Mouse (Mus musculus) midbrain, embryonic 11.5 days (tissue): ENCODE data around the gene Ctnna2. TPM values are rescaled to one million over a fixed set of nuclear protein-coding genes. Genes with fewer than 3 reads are reported as not detected.

Experiments
- ATAC-seq: fragments of 200-750 bp; cut with Nextera tagmentation; 2 replicates; pipeline ENCODE4 v1.8.0; 2017; ENCODE audit warnings: moderate TSS enrichment, moderate library complexity; ENCODE audit not compliant: low FRiP score
- DNase-seq: peaks from one replicate; pipeline ENCODE4 v3.0.0; 2015; ENCODE audit warnings: low spot score; ENCODE audit errors: missing footprints
- H3K27ac ChIP-seq: fragments of 300-500 bp; sonication (generic); 2 replicates; pipeline ENCODE4 v1.5.1; 2014; ENCODE audit warnings: low read depth, low read length
- H3K27me3 ChIP-seq: fragments of 300-500 bp; sonication (generic); 2 replicates; pipeline ENCODE4 v1.6.1; 2014; ENCODE audit warnings: mild to moderate bottlenecking, low read length, moderate library complexity, mixed read lengths; ENCODE audit not compliant: control insufficient read depth, insufficient read depth
- H3K36me3 ChIP-seq: fragments of 300-500 bp; sonication (generic); 2 replicates; pipeline ENCODE4 v1.6.1; 2014; ENCODE audit warnings: mild to moderate bottlenecking, low read length, moderate library complexity, mixed read lengths; ENCODE audit not compliant: control insufficient read depth, insufficient read depth
- H3K4me1 ChIP-seq: fragments of 300-500 bp; sonication (generic); 2 replicates; pipeline ENCODE4 v1.6.1; 2014; ENCODE audit warnings: low read length; ENCODE audit not compliant: control insufficient read depth, insufficient read depth
- H3K4me2 ChIP-seq: fragments of 300-500 bp; sonication (generic); 2 replicates; pipeline ENCODE4 v1.6.1; 2014; ENCODE audit warnings: mild to moderate bottlenecking, moderate library complexity
- H3K4me3 ChIP-seq: fragments of 300-500 bp; sonication (generic); 2 replicates; pipeline ENCODE4 v1.5.1; 2014; ENCODE audit warnings: low read depth, low read length
- H3K9ac ChIP-seq: fragments of 300-500 bp; sonication (generic); 2 replicates; pipeline ENCODE4 v1.6.1; 2014; ENCODE audit warnings: low read length
- H3K9me3 ChIP-seq: fragments of 300-500 bp; sonication (generic); 2 replicates; pipeline ENCODE4 v1.6.1; 2016; ENCODE audit warnings: low read length; ENCODE audit not compliant: control insufficient read depth
- WGBS: fragments of 180-500 bp; shearing (Covaris S2); extraction: QIAGEN DNeasy Blood & Tissue Kit; methylation state at CpG from one replicate; pipeline ENCODE4 v1.1.7; 2014; 5-methylcytosine and 5-hydroxymethylcytosine counted together
- polyA plus RNA-seq: library from polyadenylated mRNA; unstranded; fragments of >200 nt; fragmentation: Nextera tagmentation; extraction: Ambion mirVana; gene quantifications from 2 replicates; pipeline ENCODE4 v1.2.1, GENCODE M21; 2014

Gene Ctnna2
- polyA plus RNA-seq, 1 experiment from 2014 or later, result 49.4 TPM

DNA sequence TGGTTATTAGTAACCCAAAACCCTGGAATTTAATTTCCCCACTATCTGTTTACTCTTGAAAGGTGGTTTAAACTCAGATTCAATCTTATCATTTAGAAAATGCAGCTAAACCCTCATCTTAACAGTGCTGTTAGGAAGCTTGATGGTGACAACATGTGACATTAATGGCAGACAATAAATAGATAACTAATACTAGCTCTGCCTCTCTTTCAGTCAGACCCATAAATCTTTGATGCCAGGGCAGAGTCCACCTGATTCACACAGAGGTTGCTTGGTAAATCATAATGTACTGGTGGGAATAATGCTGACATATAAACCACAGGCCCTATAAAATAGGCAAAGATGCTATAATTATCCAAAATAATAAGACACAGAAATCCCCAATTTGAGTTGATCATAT is 398.6 kb downstream of the Ctnna2 start:
- H3K36me3 ChIP-seq, result no peaks in the 10 kb centered on the region

DNA sequence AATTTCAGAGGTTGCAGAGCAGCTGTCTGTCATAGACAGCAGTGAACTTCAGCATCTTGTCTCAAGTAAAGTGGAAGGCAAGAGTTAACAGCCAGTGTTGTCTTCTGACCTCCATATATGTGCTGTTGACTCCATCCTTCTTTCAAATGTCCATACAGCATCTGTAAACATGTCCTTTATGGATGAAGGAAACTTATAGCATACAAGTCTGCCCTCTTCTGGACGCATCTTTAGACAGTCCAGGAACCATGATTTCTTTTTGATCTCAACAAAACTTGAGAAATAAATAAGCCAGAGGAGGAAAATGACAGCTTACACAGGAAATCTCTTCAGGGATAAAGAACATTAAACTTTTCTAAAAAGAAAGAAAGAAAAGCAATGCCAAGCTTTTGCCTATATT is 400.9 kb downstream of the Ctnna2 start:
- ATAC-seq (no peak), DNase-seq (no peak)
- H3K9me3 ChIP-seq, result no peaks in the 10 kb centered on the region
- no peaks in the 10 kb centered on the region for H3K4me1 ChIP-seq
- no peak overlapping the region for H3K4me3 ChIP-seq
- 56% methylated on average over 1 of the region's 1 CpGs for whole genome bisulfite sequencing
- H3K9ac ChIP-seq, result no peak overlapping the region
- H3K27me3 ChIP-seq, result no peaks in the 10 kb centered on the region
- no peaks in the 10 kb centered on the region for H3K36me3 ChIP-seq
- H3K4me2 ChIP-seq, result no peak overlapping the region
- no peak overlapping the region for H3K27ac ChIP-seq

More for the DNA sequence above, 398.6 kb downstream of the Ctnna2 start:
- ATAC-seq, result no peak
- H3K4me2 ChIP-seq, result no peak overlapping the region
- DNase-seq, result no peak
- no peak overlapping the region for H3K9ac ChIP-seq
- H3K9me3 ChIP-seq, result no peaks in the 10 kb centered on the region
- no peaks in the 10 kb centered on the region for H3K4me1 ChIP-seq
- no peak overlapping the region for H3K27ac ChIP-seq
- no peaks in the 10 kb centered on the region for H3K27me3 ChIP-seq
- no peak overlapping the region for H3K4me3 ChIP-seq

- H3K4me1 ChIP-seq, result no peaks in the 10 kb centered on the region
- H3K9me3 ChIP-seq, result no peaks in the 10 kb centered on the region
- H3K36me3 ChIP-seq, result no peaks in the 10 kb centered on the region
- no peak overlapping the region for H3K4me2 ChIP-seq
- no peak overlapping the region for H3K9ac ChIP-seq
- no peak overlapping the region for H3K27ac ChIP-seq
- no peaks in the 10 kb centered on the region for H3K27me3 ChIP-seq
- no peak overlapping the region for H3K4me3 ChIP-seq
- 58% methylated on average over 3 of the region's 3 CpGs for WGBS
- no peak for DNase-seq
- ATAC-seq, result no peak
These were observed 401.9 kb downstream of the Ctnna2 start for GRCm38 (mm10) chr6:77577585-77577984.

DNA sequence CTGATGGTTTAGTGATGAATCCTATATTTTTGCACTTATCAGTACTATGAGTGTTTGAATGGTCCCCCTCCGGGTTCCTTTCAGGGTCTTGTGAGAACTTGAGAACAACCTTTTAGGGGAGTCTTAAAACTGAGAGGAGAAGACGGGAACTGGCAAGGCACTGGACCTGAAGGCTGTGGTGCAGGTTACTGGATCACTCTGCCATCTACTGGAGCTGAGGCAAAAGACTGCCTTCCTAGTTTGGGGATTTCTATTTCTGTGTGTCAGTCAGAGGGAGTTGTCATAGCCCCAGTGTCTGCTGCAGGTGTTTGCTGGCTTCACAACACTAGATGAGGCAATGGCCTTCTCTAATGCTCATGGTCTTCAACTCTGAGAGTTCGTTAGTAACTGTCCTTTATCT is 406.9 kb downstream of the Ctnna2 start:
- no peaks in the 10 kb centered on the region for H3K27me3 ChIP-seq
- no peak overlapping the region for H3K27ac ChIP-seq
- no peaks in the 10 kb centered on the region for H3K9me3 ChIP-seq
- ATAC-seq, result no peak
- H3K4me2 ChIP-seq, result no peak overlapping the region
- no peak overlapping the region for H3K4me3 ChIP-seq
- H3K9ac ChIP-seq, result no peak overlapping the region
- H3K4me1 ChIP-seq, result no peaks in the 10 kb centered on the region
- WGBS, result 48% methylated on average over 3 of the region's 3 CpGs
- DNase-seq, result no peak
- no peaks in the 10 kb centered on the region for H3K36me3 ChIP-seq

DNA sequence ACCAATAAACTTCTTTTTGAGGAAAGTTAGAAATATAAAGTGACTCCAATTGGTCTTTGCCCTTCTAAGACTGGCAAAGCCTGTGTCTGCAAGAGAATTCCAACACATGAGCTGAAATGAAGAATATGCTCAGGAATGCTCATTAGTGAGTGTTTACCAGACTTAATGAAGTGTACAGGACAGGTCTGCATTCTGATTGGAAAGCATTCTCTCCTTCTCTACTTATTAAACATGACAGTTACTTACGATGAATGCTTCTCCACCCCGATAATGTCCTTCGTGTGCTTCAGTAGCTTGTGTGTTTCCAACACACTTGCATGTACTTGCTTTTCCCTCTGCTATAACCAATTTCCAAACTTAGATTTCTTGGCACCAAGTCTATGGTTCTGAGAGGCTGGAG is 409.6 kb downstream of the Ctnna2 start:
- Histone ChIP-seq H3K4me3 (no peak overlapping the region), H3K4me2 (no peak overlapping the region), H3K9ac (no peak overlapping the region), H3K36me3 (no peaks in the 10 kb centered on the region), H3K9me3 (no peaks in the 10 kb centered on the region), H3K27me3 (no peaks in the 10 kb centered on the region), H3K27ac (no peak overlapping the region), H3K4me1 (no peaks in the 10 kb centered on the region)
- no peak for ATAC-seq
- WGBS, result 93% methylated on average over 3 of the region's 3 CpGs
- DNase-seq, result no peak

GRCm38 (mm10) chr6:77556181-77556580 is 423.3 kb downstream of the Ctnna2 start:
- no peak overlapping the region for H3K4me2 ChIP-seq
- no peaks in the 10 kb centered on the region for H3K4me1 ChIP-seq
- DNase-seq, result no peak
- H3K36me3 ChIP-seq, result no peaks in the 10 kb centered on the region
- H3K27me3 ChIP-seq, result no peaks in the 10 kb centered on the region
- ATAC-seq, result no peak
- H3K9ac ChIP-seq, result no peak overlapping the region
- H3K9me3 ChIP-seq, result no peaks in the 10 kb centered on the region
- no peak overlapping the region for H3K27ac ChIP-seq
- H3K4me3 ChIP-seq, result no peak overlapping the region
- WGBS, result 88% methylated on average over 1 of the region's 1 CpGs

DNA sequence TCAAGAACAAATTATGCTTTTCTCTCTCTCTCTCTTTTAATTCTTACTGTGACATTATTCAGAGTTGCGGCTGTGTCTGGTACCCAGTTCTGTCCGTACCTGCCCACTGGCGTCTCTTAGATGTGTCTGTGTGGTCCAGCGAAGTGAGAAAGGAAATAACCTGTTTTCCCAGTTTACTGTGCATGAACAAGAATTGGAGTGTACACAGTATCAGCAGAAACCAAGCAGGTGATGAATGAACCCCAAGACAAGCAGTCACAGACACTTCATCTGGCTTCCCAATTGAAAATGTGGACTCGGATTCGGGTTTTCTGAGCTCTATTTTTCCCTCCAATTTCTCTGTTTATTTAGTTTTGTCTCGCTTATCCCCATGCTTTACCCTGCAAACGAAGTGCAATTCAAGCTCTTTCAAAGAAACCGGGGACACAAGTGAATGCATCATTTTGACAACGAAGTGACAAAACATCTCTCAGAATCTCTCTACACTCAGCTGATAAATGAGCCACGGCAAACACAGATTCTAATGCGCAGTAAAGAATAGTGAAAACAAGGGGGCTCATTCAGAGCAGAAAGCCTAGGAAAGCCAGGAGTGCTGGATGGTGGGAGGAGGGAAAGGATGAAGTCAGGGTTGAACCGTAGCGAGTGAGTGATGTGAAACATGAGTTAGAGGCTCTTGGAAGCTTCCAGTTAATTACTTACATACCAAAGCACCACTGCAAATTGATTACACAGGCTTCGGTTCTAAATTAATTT is 442.3 kb downstream of the Ctnna2 start:
- H3K27ac ChIP-seq, result no peak overlapping the region
- no peaks in the 10 kb centered on the region; the same call in 1 of the 2 replicates for H3K9me3 ChIP-seq
- no peak overlapping the region for H3K9ac ChIP-seq
- H3K27me3 ChIP-seq, result no peaks in the 10 kb centered on the region
- 70% methylated on average over 15 of the region's 15 CpGs for WGBS
- ATAC-seq, result no peak
- H3K4me2 ChIP-seq, result no peak overlapping the region
- H3K4me1 ChIP-seq, result no peaks in the 10 kb centered on the region
- DNase-seq, result no peak
- H3K36me3 ChIP-seq, result no peaks in the 10 kb centered on the region
- H3K4me3 ChIP-seq, result no peak overlapping the region

DNA sequence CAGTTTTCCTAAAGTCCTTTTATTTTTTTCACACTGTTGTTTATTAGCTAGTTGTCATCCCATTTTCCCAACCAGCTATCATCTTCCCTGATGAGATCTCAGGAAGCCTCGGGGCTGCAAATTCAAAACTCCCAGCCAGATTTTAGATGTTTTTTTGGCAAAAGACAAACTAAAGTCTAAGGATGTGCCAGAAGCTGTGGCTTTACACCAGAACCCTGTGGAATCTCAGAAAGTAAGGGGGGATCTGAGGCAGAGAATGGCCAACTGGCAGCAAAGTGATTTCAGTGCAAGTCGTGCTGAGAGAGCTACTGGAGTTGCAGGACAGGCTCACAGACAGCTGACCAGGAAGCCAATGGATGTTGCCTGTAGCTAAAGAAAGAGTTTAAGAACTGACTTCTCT is 451.9 kb downstream of the Ctnna2 start:
- Histone ChIP-seq H3K9me3 (no peaks in the 10 kb centered on the region; the same call in 1 of the 2 replicates), H3K4me1 (no peaks in the 10 kb centered on the region), H3K27me3 (no peaks in the 10 kb centered on the region), H3K4me2 (no peak overlapping the region), H3K4me3 (no peak overlapping the region), H3K36me3 (no peaks in the 10 kb centered on the region), H3K27ac (no peak overlapping the region), H3K9ac (no peak overlapping the region)
- no peak for ATAC-seq
- DNase-seq, result no peak
- WGBS, result 85% methylated on average over 2 of the region's 2 CpGs

DNA sequence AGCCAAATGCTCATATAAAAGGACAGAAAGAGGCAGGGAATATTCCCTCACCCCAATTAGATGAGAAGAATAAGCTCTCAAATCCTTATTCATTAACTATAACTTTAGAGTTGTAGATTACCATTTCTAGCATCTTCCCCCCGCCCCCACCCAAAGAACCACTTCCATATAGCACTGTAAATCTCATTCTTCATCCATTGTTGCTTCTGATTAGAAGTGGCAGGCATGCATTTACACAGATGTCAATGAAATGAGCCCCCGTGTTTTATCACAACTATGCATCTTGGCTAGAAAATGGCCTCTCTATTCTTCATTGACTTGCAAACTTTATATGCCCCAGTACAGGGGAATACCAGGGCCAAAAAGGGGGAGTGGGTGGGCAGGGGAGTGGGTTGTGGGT is 457.7 kb downstream of the Ctnna2 start:
- WGBS, result 79% methylated on average over 2 of the region's 2 CpGs
- H3K4me3 ChIP-seq, result no peak overlapping the region
- H3K27ac ChIP-seq, result no peak overlapping the region
- no peak for ATAC-seq
- H3K27me3 ChIP-seq, result no peaks in the 10 kb centered on the region
- no peak overlapping the region for H3K9ac ChIP-seq
- H3K9me3 ChIP-seq, result no peaks in the 10 kb centered on the region
- no peak overlapping the region for H3K4me2 ChIP-seq
- no peaks in the 10 kb centered on the region for H3K36me3 ChIP-seq
- no peaks in the 10 kb centered on the region for H3K4me1 ChIP-seq
- DNase-seq, result no peak
